Mouse (Mus musculus) CH12.LX (cell line): Measurements from ENCODE around the gene Snapc1.

Experiments used
- EP300 ChIP-seq: IDR thresholded peaks from 2 replicates; pipeline ENCODE4 v1.6.1; 2011; ENCODE audit warnings: low read length, improper control_type of control experiment
- RAD21 ChIP-seq: IDR thresholded peaks from 2 replicates; pipeline ENCODE4 v1.6.1; 2011; ENCODE audit warnings: low read depth, mild to moderate bottlenecking, low read length, improper control_type of control experiment, moderate library complexity
- ZC3H11A ChIP-seq: IDR thresholded peaks from 2 replicates; pipeline ENCODE4 v1.6.1; 2012; ENCODE audit warnings: low read depth, mild to moderate bottlenecking, inconsistent platforms, low read length, improper control_type of control experiment
- ZKSCAN1 ChIP-seq: IDR thresholded peaks from 2 replicates; pipeline ENCODE4 v1.6.1; 2012; ENCODE audit warnings: low read depth, inconsistent platforms, low read length, improper control_type of control experiment, borderline replicate concordance

DNA sequence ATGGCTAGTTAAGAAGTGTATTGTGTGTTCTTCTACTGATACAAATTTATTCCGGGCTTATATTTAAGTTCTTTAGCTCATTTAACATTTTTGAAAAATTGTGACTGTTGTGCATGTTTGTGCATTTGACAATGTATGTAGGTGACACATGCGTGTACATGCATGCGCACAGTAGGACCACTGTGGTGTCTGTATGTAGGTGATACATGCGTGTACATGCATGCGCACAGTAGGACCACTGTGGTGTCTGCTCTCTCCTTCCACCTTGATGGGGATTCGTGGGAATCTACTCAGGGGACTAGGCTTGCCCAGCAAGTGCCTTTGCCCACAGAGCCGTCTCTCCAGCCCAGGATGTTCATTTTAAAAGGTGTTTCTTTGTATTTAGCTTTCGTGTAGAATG lies 4.9 kb downstream of the Snapc1 start:
- TF ChIP-seq EP300 (no peak), ZKSCAN1 (peak; percentile 92), ZC3H11A (no peak), RAD21 (no peak)
